Mouse (Mus musculus) stomach, adult 2 months (tissue): ENCODE measurements around the gene Nkrf. TPM values are rescaled to one million over a fixed set of nuclear protein-coding genes. Genes with fewer than 3 reads are reported as not detected.

Source experiments
- polyA plus RNA-seq: library from polyadenylated mRNA; depleted of rRNA; stranded (reverse); fragments of >200 nt; gene quantifications from 2 replicates; pipeline ENCODE4 v1.2.3, GENCODE M21; 2012; rRNA removed

Nkrf gene
- polyA plus RNA-seq, result 0.02 TPM in 2 replicates

GRCm38 (mm10) chrX:36902321-36903114 is at the start of gene Nkrf:
Nkrf (minus strand) TSS chrX:36902899.

DNA sequence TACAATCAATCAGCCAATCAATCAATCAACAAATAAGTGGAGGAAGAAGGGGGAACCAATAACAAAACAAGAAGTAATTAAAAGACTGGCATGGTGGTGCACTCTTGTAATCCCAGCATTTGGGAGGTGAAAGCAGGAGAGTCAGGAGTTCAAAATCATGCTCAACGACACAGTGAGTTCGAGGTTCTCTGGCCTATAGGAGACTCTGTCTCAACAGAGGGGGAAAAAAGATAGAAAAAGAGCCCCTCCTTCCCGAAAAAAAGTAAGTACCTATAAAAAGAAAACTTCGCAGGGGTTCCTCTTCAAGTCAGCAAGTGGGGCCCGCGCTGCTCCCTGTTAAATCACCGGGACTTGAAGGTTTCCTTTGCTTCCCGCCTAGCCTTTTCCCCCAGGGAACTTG is 28.9 kb downstream of the Nkrf start, which contains the start of the genes Ube2a and C330007P06Rik:
Gene Ube2a, plus strand, starts transcription at position 136 of the 400 bp plus-strand sequence.
Gene C330007P06Rik, minus strand, starts transcription at position 347 of the 400 bp plus-strand sequence.

Other genes starting within 250 kb of the Nkrf start
- gene Slc25a43, start 159.2 kb downstream of the Nkrf start, polyA plus RNA-seq, result 0.95 and 1.4 TPM in 2 replicates
- gene Slc25a5, start 107.2 kb downstream of the Nkrf start, polyA plus RNA-seq, result 480 and 549 TPM in 2 replicates
- gene Ube2a, start 29.0 kb downstream of the Nkrf start, polyA plus RNA-seq, result 16.8 and 31.7 TPM in 2 replicates
- 2.3 and 2.5 TPM in 2 replicates for gene C330007P06Rik, start 28.8 kb downstream of the Nkrf start, polyA plus RNA-seq
- gene Sept6, start 88.9 kb upstream of the Nkrf start, polyA plus RNA-seq, result 2.6 and 3.4 TPM in 2 replicates
- gene Sowahd, start 145.9 kb upstream of the Nkrf start, polyA plus RNA-seq, result 0.19 and 0.40 TPM in 2 replicates
- 2.9 and 5.2 TPM in 2 replicates for gene Rpl39, start 182.5 kb upstream of the Nkrf start, polyA plus RNA-seq
- gene Upf3b, start 207.4 kb upstream of the Nkrf start, polyA plus RNA-seq, result 0.08 and 0.23 TPM in 2 replicates
- gene Nkap, start 223.9 kb upstream of the Nkrf start, polyA plus RNA-seq, result 0.38 and 0.83 TPM in 2 replicates